Mouse (Mus musculus): ENCODE results near the gene Fbl. TPM values are rescaled to one million over a fixed set of nuclear protein-coding genes. Genes with fewer than 3 reads are reported as not detected.
"Not testable (repeated sequence)": the region's sequence is repeated elsewhere in the genome, so short reads cannot be mapped to it uniquely, and the experiment has no call there.

The Fbl gene
- total RNA-seq, 1 experiment from 2014 or later, result 111 TPM

DNA sequence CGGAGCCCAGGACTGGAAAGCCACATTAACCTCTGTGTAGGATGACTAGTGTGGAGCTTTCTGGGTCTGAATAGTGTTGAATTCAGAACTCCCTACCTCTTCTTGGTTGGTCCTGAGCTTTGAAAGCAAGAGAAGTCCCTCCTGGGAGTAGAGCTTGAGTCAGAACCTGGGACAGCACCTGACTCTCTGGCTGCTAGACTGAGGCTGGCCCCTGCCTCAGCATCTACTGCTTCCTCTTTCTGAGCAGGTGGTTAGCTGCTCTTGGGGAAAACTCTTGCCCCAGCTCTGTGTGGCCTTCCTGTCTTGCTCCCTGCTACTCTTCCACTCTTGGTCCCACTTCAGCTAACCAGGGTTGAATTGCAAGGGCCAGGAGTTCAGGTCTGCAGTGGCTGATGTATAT is 22.4 kb downstream of the Fbl start:
- no peak for DNase-seq

DNA sequence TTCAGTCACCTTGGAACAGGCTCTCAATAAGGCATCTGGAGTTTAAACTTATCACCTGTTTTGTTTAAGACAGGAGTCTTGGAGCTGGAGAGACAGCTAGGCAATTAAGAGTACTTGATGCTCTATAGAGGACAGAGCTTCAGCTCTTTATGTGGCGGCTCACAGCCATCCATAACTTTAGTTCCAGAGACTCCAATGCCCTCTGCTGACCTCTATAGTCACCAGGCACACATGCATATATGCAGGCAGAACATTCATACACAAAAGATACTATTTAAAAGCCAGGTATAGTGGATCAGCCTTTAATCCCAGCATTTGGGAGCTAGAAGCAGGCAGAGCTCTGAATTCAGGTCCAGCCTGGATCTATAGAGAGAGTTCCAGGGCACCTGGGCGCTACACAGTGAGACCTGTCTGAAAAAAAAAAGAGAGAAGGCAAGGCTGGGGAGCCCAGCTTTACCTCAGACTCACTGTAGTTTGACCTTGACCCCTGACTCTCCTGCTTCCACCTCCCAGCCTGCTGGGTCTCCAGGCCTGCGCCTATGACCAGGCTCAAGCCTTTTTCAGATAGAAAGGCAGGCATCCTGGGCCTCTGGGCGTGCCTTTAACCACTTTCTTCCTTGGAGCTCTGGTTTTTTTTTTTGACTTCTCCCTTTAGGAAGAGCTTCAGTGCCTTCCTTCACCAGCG is 26.0 kb downstream of the Fbl start:
- no peak for DNase-seq

DNA sequence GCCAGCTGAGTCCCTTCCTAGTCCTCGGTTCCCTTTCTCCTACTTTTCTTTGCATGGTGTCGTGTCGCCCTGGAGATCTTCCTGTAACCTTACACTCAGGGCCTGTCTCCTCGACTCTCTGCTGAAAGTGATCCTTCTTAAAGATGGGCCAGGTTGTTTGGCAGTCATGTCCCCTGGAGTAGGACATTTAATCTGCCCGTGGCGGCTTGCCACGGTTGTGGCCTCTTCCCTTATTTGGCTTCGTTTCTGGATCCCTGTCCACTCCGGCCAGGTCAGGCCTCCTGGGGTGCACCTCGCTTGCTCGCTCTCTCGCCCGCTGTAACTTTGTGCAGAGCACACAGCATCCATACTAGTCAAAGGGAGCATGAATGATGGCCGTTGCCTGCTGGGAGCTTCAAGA is 27.0 kb downstream of the Fbl start:
- DNase-seq, result peak; percentile 59

DNA sequence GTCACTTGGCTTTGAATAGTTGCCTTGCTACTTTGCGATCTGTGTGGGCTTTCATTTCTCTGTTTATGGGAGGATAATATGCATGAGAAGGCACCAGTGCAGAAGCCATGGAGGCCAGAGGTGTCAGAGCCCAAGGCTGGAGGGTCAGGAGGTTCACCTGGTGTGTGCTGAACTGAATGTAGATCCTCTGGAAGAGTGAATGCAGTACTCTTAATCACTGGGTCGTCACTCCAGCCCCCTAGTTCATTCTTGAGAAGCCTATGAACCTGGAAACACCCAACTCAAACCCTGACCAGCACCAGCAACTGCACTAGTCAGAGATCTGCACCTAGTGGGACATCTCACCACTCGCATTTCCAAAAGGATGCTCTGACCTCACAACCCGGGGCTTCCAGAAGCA is 29.5 kb downstream of the Fbl start:
- DNase-seq, result no peak

DNA sequence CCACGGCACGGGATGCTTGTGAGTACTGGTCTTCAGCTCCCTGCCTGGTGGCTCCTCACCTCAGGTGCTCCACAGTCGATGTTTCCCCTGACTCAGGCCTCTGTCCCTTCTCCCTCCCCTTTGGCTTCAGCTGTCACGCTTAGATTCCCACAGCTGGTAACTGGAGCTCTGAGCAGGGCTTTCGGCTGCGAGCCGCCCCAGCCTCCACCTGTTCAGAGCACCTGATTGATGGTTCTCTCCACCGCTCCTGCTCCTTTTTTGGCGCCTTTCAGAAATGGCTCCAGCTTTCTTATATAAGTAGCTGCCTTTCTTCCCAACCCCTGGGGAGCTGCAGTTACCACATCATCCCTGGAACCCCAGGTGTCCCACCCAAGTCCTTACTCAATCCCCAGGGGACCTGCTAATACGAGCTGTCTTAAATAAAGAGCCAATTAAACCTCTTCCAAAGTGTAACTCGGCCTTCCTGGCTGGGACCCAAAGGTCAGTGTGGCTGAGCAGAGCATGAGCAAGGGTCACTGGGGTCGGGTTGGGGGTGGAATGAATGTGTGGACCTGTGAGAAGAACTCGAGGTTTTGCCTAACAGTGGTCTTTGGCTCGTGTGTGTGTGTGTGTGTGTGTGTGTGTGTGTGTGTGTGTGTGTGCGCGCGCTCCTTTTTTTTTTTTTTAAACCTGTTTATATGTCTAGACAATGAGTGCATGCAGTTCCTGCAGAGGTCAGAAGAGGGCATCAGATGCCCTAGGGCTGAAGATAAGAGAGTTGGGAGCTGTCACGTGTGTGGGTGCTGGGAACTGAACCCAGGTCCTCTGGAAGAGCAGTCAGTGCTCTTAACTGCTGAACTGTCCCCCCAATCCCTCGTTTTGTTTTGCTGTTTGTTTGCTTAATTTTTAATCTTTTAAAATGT is 33.9 kb downstream of the Fbl start:
- peak; percentile 78 for DNase-seq

DNA sequence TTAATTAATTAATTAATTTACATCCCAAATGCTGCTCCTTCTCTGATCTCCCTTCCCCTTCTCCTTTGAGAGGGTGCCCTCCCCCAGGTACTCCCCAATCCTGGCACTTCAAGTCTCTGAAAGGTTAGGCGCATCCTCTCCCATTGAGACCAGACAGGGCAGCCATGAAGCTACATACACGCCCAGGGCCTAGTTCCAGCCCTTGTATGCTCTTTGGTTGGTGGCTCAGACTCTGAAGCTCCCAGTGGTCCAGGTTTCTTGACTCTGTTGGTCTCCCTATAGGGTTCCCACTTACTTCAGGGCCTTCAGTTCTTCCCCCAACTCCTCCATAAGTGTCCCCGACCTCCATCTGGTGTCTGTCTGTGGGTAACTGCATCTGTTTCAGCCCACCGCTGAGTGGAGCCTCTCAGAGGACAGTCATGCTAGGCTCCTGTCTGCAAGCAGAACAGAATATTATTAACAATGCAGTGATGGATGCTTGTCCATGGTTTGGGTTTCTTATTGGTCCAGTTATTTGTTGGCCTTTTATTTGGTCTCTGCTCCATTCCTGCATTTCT is 36.6 kb downstream of the Fbl start:
- peak; percentile 62 for DNase-seq

DNA sequence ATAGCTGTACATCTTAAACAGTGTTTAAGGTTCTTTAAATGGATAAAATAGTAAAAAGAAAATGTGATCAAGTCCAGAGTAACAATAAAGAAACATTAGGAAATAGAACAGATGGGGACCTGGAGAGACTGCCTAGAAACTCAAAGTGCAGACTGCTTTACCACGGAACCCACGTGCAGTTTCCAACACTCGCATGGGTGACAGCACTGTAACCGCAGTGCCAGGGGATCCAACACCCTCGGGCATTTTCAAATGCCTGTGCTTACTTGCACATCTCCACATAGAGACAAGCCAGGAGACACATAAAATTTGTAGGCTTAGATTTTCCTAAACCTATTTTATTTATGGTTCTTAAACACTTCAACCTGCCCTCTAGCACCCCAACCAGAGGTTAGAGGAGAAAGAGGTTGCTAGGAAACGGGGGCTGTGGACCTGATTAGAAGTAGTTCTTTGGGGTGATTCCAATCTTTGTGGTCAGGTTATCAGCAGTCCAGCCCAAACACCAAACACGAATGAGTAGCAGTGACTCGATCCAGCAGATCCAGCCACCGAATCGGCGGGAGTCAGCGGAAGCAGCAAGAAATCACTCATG is 39.0 kb downstream of the Fbl start:
- DNase-seq, result no peak

DNA sequence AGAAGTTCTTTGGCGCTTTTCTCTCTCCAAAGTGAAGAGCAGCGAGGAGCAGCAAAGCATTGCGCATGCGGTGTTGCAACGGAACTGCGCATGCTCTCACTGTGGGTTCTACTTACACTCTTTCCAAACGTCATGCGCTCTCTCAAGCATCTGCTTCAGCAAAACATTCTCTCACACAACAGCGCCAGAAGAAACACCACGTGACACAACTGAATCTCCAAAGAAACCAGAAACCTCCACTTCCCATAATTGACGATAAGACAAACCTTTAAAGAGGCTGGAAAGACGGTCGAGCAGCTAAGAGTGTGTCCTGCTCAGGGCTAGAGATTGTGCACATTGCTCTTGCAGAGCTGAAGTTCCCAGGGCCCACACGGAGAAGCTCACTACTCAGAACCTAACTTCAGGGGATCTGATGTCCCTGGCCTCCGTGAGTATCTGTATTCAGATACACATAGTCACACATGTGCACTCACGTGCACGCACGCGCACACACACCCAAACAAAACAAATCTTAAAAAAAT is 39.5 kb downstream of the Fbl start:
- DNase-seq, result peak; percentile 83

DNA sequence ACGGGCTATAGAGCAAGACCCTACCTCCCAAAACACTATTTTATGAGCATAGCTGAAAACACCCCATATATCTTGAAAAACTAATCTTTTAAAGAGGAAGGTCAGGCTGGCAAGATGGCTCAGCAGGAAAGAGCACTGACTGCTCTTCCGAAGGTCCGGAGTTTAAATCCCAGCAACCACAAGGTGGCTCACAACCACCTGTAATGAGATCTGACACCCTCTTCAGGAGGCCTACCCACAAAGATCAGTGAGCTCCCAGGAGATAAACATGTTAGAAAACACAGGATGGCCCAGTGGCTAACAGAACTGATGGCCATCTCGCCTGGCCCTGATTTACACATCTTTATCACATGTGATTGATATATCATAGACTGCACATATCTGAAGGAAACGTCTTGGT is 41.2 kb downstream of the Fbl start:
- DNase-seq, result no peak

DNA sequence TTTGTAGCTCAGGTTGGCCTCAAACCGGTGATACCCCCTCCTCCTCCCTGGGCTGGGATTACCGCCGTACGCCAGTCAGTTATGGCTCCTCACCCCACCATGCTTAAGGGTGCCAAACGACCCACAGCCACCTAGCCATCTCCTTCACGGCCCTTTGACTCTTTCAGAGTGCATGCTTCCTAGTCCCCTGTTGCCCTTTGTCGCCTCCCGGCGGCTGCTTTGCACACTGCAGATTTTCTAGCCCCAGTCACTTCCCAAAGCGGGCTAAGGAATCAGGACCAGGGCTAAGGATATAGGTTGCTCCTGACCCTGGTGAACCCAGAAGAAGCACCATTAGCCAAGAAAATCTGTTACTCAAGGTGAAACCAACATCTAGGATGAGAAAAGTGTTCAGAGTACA is 44.6 kb downstream of the Fbl start:
- DNase-seq, result peak; percentile 88

DNA sequence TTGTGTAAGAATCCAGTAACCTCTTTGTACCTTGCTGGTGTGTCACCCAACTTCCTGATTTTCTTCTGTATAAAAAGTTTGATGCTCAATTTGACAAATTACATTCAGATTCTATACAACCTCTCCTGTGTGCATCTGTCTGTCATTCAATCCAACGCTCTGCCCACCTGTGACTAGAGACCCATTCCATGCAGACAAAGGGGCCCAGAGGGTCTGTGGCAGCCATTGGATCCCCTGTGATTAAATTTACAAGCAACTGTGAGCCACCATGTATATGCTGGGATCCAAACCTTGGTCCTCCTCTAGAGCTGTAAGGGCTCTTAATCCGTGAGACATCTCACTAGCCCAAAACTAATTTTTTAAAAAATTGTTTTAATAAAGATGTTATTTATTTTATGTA is 46.4 kb downstream of the Fbl start:
- DNase-seq, result not testable (repeated sequence)

DNA sequence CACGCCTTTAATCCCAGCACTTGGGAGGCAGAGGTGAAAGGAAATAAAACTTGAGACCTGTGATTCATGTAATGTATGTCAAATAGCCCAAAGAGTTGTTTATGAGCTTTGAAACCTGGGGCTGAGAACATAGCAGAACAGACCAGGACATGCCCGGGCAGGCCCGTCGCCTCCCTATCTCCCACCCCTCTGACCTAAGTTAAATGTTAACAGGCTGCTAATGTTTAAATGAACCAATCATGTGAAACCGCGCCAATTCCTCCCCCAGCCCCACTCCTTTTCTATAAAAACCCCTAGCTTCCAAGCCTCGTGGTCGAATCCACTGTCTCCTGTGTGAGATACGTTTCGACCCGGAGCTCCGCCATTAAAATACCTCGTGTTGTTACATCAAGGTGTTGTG is 48.3 kb downstream of the Fbl start:
- DNase-seq, result not testable (repeated sequence)

DNA sequence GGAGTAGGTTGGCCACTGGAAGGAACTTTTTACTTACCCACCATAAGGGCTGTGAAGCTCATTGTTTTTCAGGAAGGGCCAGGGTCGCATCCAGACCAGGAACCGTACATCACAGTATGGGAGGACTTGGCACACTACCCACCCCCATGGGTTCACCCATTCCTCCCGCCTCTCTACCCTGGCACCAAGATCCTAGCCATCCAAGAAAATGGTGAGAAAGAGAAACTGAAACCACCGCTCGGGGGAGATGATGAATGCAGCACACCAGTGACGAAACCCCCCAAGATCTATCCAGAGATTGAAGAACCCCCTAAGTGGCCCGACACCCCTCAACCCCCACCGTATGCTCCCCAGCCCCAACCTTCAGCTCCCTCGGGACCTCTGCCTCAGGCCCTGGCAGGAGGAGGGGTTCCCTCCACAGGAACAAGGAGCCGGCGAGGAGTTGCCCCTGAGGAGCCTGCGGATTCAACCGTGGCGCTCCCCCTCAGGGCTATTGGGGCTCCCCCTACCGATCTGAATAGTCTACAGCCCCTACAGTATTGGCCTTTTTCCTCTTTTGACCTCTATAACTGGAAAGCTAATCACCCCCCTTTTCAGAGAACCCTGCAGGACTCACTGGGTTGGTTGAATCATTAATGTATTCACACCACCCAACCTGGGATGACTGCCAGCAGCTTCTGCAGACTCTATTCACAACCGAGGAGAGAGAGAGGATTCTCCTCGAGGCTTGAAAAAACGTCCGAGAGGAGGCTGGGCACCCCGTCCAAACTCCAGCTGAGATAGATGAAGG is 49.6 kb downstream of the Fbl start:
- DNase-seq, result peak; percentile 52

DNA sequence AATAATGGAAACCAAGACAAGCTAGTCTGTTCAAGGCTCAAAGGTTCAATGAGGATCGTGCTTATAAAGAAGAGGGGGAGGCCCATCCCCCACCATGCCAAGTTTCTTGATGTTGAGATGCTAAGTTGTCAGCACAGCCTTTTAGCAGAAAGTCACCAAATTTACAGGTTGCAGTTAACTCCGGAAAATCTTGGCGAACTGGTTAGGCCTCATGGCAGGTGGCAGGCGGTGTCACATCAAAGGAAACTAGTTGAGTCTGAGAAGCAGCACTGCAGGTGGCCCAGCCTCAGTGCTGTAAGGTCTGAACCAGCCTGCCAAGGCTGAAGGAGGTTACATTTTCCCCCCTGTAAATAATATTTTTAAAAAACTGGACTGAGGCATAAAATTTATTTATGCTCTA is 57.3 kb downstream of the Fbl start:
- not testable (repeated sequence) for DNase-seq

DNA sequence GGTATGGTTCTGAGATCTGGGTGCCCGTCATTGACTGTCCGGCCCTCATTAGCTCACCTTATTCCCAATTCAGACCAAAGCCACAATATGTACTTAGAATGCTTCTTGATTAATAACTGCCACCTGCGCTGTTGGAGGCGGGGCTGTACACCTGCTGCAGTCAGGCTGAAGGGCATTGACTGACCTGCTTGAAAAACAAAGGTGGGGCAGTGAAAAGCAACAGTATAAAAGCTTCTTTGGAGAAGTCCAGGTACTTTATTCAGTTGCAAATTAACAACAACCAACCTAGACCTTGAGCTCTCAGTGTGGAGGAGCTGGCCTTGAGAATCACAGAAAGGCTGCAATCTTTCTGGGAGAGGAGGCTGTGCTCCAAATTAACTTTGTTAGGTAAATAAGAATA is 57.9 kb downstream of the Fbl start:
- DNase-seq, result not testable (repeated sequence)

Other genes starting within 250 kb of the Fbl start
- 12.3 and 14.7 TPM in 2 replicates for gene Zfp974, start 240.2 kb upstream of the Fbl start, total RNA-seq (2021)
- gene Zfp780b, start 190.5 kb upstream of the Fbl start, total RNA-seq (2021), result 9.9 and 12.0 TPM in 2 replicates
- gene Zfp850, start 155.6 kb upstream of the Fbl start, total RNA-seq (2021), result 2.7 and 3.4 TPM in 2 replicates
- gene Psmc4, start 119.6 kb upstream of the Fbl start, total RNA-seq (2021), result 158 and 171 TPM in 2 replicates
- gene Fcgbp, start 98.5 kb upstream of the Fbl start, total RNA-seq (2021), result not detected in 2 replicates
- not detected in 2 replicates for gene 9530053A07Rik, start 40.2 kb upstream of the Fbl start, total RNA-seq (2021)
- gene Dyrk1b, start 9.8 kb downstream of the Fbl start, total RNA-seq (2021), result 34.7 and 35.0 TPM in 2 replicates
- gene Eid2, start 98.2 kb downstream of the Fbl start, total RNA-seq (2021), result 27.4 and 29.8 TPM in 2 replicates
- gene Eid2b, start 108.0 kb downstream of the Fbl start, total RNA-seq (2021), result 14.2 and 14.3 TPM in 2 replicates
- not detected in 2 replicates for gene Selenov, start 121.5 kb downstream of the Fbl start, total RNA-seq (2021)
- gene Dll3, start 132.5 kb downstream of the Fbl start, total RNA-seq (2021), result 0.41 and 0.56 TPM in 2 replicates
- gene Timm50, start 142.4 kb downstream of the Fbl start, total RNA-seq (2021), result 94.7 and 100 TPM in 2 replicates
- 122 and 127 TPM in 2 replicates for gene Supt5, start 169.0 kb downstream of the Fbl start, total RNA-seq (2021)
- 937 and 1,132 TPM in 2 replicates for gene Rps16, start 180.9 kb downstream of the Fbl start, total RNA-seq (2021)
- 27.9 and 32.6 TPM in 2 replicates for gene Plekhg2, start 202.9 kb downstream of the Fbl start, total RNA-seq (2021)
- 27.9 and 30.7 TPM in 2 replicates for gene Zfp36, start 210.5 kb downstream of the Fbl start, total RNA-seq (2021)
- 29.6 and 30.5 TPM in 2 replicates for gene Med29, start 223.0 kb downstream of the Fbl start, total RNA-seq (2021)
- 77.0 and 87.6 TPM in 2 replicates for gene Paf1, start 223.2 kb downstream of the Fbl start, total RNA-seq (2021)

Measured in adrenal gland, postnatal 14 days (tissue).